Mouse (Mus musculus) cortical plate, adult 2 months (tissue): ENCODE data around the gene Tnfsf15.

Source experiments
- CTCF ChIP-seq: fragments of 200-500 bp; IDR thresholded peaks from 2 replicates; pipeline ENCODE4 v1.5.1; 2011; ENCODE audit warnings: mild to moderate bottlenecking, control low read depth, low read length; ENCODE audit not compliant: insufficient read depth; ENCODE audit errors: extremely low read depth
- POLR2A ChIP-seq: fragments of 200-500 bp; IDR thresholded peaks from 2 replicates; pipeline ENCODE4 v1.6.1; 2011; ENCODE audit warnings: mild to moderate bottlenecking, low read length, control low read depth; ENCODE audit not compliant: insufficient read depth; ENCODE audit errors: extremely low read depth

DNA sequence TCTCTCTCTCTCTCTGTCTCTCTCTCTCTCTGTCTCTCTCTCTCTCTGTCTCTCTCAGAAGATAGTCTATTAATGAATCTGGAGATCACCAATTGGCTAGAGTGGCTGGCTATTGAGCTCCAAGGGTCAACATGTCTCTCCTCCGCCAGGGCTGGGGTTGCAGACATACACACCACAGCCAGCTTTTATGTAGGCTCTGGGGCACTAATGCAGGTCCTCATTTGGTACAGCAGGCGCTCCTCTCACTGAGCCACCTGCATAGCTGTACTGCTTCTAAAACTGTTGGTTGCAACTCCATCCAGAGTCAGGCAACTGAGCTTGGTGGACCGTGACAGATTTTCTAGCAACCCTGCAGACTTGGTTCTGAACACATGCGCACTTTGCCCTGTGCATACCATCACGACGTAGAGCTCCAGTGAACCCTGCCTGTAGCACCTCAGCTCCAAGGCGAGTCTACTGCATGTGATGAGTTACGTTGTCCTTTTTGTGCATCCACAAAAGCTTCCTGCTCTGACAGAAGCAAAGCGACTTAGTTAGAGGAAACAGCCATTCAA is 9.6 kb upstream of the Tnfsf15 start:
- TF ChIP-seq CTCF (no peak), POLR2A (no peak)
